Mouse (Mus musculus): ENCODE results near the gene Epha1.

The Epha1 gene

DNA sequence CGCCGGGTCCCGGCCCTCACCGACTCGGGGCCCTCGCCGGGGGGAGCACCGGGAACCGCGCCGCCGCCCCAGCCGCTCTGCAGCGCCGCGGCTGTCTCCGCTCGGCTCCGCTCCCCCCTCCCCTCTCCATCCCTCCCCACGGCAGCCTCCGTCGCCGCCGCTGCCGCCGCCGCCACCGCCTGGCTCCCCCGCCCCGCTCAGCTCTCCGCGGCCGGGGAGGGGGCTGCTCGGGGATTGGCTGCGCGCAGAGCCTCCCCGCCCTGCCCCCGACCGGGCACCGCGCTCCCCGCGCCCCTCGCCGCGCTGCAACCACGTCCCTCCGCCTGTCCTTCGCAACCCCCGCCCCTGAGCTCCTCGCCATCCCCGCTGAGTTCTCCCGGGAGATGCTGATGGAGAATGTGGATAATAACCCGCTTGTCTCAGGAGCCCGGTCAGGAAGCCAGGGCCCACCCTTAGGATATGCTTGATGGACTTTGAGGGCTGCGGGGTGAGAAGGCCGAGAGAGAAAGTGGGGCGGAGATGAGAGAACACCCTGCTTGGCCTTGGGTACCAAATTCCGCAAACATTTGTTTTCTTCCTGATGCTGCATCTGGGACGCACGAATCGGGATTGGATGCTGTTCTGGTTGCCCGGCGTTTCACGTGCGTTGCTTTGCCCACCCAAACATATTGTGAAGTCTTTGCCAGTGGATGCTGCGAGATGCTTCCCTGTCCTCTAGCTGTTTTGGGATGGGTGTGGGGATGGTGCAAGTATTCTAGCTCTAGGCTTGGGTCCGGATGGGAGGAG lies 48.4 kb downstream of the Epha1 start, which contains the start of gene Fam131b:
TSS of gene Fam131b (minus strand) at position 162 of the 786 bp plus-strand sequence.
- peak; percentile 65 for DNase-seq (ENCODE audit: low spot score)

DNA sequence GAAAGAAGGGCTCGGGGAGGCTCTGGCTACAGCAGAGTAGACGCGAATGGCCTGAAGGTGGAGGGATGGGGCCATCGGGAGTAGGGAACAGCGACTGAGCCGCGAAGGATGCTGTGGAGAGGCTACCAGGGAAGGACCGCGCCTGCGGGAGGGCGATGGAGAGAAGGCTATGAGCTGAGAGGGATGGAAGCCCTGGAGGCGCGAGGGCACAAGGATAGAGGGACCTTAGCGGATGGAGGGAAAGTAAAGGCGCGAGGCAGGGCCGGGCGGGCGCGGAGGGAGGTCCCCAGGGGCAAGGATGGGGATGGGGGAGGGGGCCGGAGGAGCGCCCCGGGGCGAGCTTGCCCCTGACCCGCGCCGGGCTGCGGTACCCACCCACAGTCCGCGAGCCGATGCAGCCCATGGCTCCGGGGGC lies 49.0 kb downstream of the Epha1 start:
- DNase-seq (ENCODE audit: low spot score): peak; percentile 64

DNA sequence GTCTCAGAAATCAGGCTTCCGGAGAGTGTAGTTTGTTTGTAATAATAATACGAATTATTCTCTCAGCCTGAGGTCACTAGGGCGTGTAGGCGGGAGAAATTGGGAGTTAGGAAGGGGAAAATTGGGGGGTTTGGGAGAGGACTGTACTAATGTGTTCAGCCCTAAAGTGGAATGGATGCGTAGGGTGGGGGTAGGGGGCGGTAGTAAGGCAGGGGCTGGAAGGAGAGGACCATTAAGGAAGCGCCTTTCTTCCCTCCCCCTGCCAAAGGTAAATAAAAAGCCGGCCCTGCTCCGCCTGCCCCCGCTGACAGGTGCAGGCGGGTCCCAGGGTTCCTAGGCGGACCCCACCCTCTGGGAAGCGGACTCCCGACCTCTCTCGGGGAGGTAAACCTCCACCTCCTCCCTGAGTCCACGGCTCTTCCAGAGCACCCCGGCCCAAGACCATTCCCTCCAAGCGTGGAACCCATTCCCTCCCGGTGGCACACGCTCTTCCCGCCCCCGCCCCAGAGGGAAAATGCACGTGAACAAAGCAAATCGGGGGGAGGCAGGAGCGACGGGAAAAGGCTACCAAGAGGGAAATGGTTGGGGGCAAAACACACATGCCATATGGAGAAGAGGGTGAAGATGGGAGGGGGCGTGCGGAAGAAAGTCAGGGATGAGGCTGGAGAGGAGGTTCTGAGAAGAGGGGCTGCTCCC lies 49.5 kb downstream of the Epha1 start:
- no peak for DNase-seq (ENCODE audit: low spot score)

DNA sequence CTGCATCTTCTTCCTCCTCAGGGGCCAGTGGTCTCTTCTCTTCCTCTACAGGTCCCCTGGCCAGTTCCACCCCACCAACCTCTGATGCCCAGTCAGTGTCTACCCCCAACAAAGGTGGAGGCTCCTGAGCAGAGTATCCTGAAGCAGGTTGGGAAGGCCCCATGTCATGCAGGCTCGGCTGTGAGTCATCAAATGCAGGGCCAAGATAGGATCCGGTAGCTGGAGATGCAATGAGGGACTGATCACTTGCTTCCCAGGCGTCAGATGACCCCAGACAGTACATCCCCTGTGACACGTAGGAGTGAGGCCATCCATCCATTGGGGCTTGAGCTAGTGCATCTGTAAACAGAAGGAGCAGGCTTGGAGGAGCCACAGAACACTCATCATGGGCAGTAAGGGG lies 54.8 kb downstream of the Epha1 start:
- DNase-seq (ENCODE audit: low spot score): no peak

DNA sequence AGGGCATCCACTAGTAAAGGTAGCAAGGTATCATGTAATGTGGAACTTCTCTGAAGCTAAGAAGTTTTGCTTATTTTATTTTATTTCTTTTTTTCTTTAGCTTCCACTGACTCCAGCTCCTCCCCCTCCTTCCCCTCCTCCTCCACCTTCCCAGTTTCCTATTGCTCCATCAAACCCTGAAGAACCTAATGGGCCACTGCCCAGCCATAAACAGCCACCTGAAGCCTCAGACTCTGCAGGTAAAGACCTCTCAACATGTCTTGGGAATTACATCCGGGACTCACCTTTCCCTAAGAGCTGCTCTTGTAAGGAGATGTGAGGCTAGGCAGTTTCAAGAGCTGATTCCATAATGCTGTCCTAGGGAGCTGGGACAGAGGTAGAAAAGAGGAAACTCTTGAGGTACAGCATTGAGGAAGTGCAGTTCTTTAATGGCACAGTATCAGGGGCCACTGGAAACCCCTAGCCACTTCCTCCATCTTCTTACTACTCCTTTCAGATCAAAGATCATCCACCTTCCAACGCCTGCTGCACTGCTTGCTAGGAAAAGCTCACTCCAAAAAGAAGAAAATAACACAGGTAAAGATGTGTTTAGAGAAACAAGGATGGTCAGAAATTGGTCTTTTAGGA lies 62.5 kb downstream of the Epha1 start:
- no peak for DNase-seq (ENCODE audit: low spot score)

DNA sequence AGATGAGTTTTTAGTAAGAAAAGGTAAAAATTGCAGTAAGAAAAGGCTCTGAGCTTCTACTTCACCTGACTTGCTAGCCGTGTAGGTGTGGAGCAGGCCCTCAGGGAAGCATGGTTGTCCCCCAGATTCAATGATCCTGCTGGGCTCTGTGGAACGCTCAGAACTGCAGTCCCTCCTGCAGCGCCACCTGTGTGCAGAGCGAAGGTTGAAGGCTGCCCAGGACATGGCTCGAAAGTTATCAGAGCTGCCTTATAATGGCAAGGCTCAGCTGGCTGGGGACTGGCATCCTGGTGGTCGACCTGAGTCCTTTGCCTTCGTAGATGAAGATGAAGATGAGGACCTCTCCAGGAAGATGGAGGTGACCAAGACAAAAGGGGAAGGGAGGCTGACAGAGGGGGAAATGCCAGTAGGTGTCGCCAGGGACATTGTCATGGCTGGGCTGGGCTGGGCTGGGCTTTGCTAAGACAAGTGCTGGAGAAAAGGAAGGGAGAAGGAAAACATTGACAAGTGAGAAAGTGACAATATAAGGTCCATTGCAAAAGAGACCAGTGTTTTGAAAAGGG lies 63.2 kb downstream of the Epha1 start:
- DNase-seq (ENCODE audit: low spot score): peak; percentile 13
